Mouse (Mus musculus): ENCODE measurements around the gene Myl4.

GRCm38 (mm10) chr11:104560971-104561370, 10.5 kb downstream of the Myl4 start:
- TF ChIP-seq ZNF384 (IDR thresholded peaks at IDR 0.05; ENCODE audit: low read depth, low read length) = no peak
- no peak for TF ChIP-seq HCFC1 (IDR thresholded peaks at IDR 0.05; ENCODE audit: borderline replicate concordance, insufficient read depth, low read length)
- TF ChIP-seq ZC3H11A (IDR thresholded peaks at IDR 0.05; ENCODE audit: borderline replicate concordance, low read depth, low read length) = no peak
